ENCODE assay signal across 21 mouse cellular contexts in the genomic region with DNA sequence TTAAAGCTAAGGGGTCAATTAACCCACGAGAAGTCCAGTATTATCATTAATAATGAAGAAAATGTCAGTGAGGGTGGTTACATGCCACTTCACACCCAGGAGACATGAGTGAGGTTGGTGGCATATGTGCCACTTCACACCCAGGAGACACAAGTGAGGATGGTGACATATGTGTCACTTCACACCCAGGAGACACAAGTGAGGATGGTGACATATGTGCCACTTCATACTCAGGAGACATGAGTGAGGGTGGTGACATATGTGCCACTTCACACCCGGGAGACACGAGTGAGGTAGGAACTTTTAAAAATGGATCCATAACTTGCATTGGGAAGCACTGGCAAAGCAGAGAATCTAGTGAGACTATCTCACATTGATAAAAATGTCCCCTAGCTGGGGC. TPM values are rescaled to one million over a fixed set of nuclear protein-coding genes. Genes with fewer than 3 reads are reported as not detected.
"Had no signal": no experiment of that assay in that cellular context is flagged by ENCODE, and none has a peak within 500 bp of the region (broad histone marks: within the 10 kb centered on the region; RNA-seq: fewer than 3 reads in every experiment).

No protein-coding gene starts in this region.

- H3K4me1 ChIP-seq: lung, embryonic 15.5 days; midbrain, embryonic 13.5 days; midbrain, embryonic 15.5 days; neural tube, embryonic 12.5 days; stomach, embryonic 15.5 days had no signal

- H3K27ac ChIP-seq: lung, embryonic 15.5 days; macrophage; midbrain, embryonic 13.5 days; midbrain, embryonic 15.5 days; neural tube, embryonic 12.5 days; stomach, embryonic 15.5 days; stomach, postnatal 0 days had no signal

- ATAC-seq: lung, postnatal 0 days; midbrain, embryonic 13.5 days; midbrain, embryonic 15.5 days had no signal

- H3K9me3 ChIP-seq: lung, embryonic 15.5 days; megakaryocyte, embryonic 14.5 days; midbrain, embryonic 13.5 days; midbrain, embryonic 15.5 days; neural tube, embryonic 12.5 days; stomach, embryonic 15.5 days had no signal

- H3K4me2 ChIP-seq: lung, embryonic 15.5 days; midbrain, embryonic 11.5 days; midbrain, embryonic 13.5 days; midbrain, embryonic 15.5 days; neural tube, embryonic 12.5 days; stomach, embryonic 15.5 days had no signal

- H3K36me3 ChIP-seq: lung, embryonic 15.5 days; midbrain, embryonic 13.5 days; midbrain, embryonic 15.5 days; neural tube, embryonic 12.5 days; stomach, embryonic 15.5 days had no signal

- H3K27me3 ChIP-seq: lung, embryonic 15.5 days; midbrain, embryonic 13.5 days; midbrain, embryonic 15.5 days; neural tube, embryonic 12.5 days; stomach, embryonic 15.5 days had no signal

- DNase-seq: lung, adult 2 months; lung, postnatal 14 days; lung, postnatal 36 days; right cerebral cortex, postnatal 14 days; thymus, adult 2 months; thymus, postnatal 25 days; thymus, postnatal 4 days had no signal

- H3K4me3 ChIP-seq: lung, embryonic 15.5 days; megakaryocyte, embryonic 14.5 days; midbrain, embryonic 13.5 days; midbrain, embryonic 15.5 days; neural tube, embryonic 12.5 days; stomach, embryonic 15.5 days had no signal

- H3K9ac ChIP-seq: lung, embryonic 15.5 days; midbrain, embryonic 13.5 days; midbrain, embryonic 15.5 days; neural tube, embryonic 12.5 days; stomach, embryonic 15.5 days had no signal

RNA-seq across cellular contexts. Expression of gene Acsbg2, which starts 23.1 kb away (rescaled TPM):
- polyA plus RNA-seq: lung, adult 2 months; lung, embryonic 15.5 days; lung, postnatal 0 days; macrophage; midbrain, embryonic 11.5 days; midbrain, embryonic 13.5 days; midbrain, embryonic 15.5 days; midbrain, postnatal 0 days; neural tube, embryonic 12.5 days; neural tube, embryonic 14.5 days; spleen, adult 2 months; stomach, embryonic 15.5 days; urinary bladder, adult 2 months had no signal

RNA-seq across cellular contexts. Expression of gene 1700061G19Rik, which starts 24.1 kb away (rescaled TPM):
- polyA plus RNA-seq: macrophage had no signal
